Mouse (Mus musculus): ENCODE data around the gene Catsper4. TPM values are rescaled to one million over a fixed set of nuclear protein-coding genes. Genes with fewer than 3 reads are reported as not detected.
A peak's percentile ranks its signal among the peaks of the same experiment; 100 is the strongest.

Catsper4 gene
- total and polyA plus RNA-seq, 2 experiments from 2014 or later, result not detected

DNA sequence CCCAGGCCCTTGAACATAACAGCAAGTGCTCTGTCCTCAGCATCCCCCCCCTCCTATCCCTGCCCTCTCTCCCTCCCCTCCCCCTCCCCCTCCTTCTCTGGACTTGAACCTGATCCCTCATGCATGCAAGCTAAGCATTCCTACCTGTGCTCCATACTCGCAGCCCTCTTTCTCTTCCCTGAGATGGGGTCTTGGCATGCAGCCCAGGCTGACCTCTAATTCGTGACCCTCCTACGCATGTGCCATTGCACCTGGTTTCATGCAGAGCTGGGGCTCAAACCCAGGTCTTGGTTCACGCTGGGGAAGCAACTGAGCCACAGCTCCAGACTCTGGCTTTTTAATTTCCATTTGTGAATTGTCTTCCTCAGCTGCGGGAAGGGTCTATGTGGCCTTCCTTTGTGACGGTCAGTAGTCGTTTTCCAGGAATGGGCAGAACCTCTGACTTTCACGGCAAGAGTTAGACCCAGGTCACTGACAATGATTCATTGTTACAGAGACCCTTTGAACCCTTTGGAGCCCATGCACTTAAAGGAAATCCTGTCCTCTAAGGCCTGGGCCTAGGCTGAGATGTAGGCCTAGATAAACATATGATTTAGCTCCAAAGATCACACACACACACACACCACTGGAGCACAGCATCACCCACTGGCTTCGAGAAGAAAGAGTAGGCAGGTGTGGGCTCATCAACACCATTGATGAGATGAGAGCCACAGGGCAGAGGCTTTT, 38.8 kb upstream of the Catsper4 start:
- H3K36me3 ChIP-seq (ENCODE audit: insufficient read depth), result no peaks in the 10 kb centered on the region
- H3K9me3 ChIP-seq (ENCODE audit: low read length), result no peaks in the 10 kb centered on the region
- no peak overlapping the region for H3K4me3 ChIP-seq (ENCODE audit: low read depth, low read length)
- WGBS, result 70% methylated on average over 9 of the region's 9 CpGs
- H3K27ac ChIP-seq (ENCODE audit: low read depth, low read length), result no peak overlapping the region
- no peaks in the 10 kb centered on the region for H3K4me1 ChIP-seq (ENCODE audit: insufficient read depth)
- H3K9ac ChIP-seq, result no peak overlapping the region
- H3K27me3 ChIP-seq (ENCODE audit: insufficient read depth, low read length), result no peaks in the 10 kb centered on the region
- H3K4me2 ChIP-seq (ENCODE audit: low read depth), result no peak overlapping the region
- TF ChIP-seq CTCF (IDR thresholded peaks at IDR 0.05; ENCODE audit: low read depth), result no peak
- DNase-seq (no peak), ATAC-seq (no peak)

GRCm38 (mm10) chr4:134263191-134263590, 36.0 kb upstream of the Catsper4 start:
- no peak overlapping the region for H3K4me2 ChIP-seq (ENCODE audit: low read depth)
- 41% methylated on average over 6 of the region's 6 CpGs for WGBS
- no peaks in the 10 kb centered on the region for H3K36me3 ChIP-seq (ENCODE audit: insufficient read depth)
- H3K9ac ChIP-seq, result no peak overlapping the region
- ATAC-seq, result no peak
- H3K4me1 ChIP-seq (ENCODE audit: insufficient read depth), result no peaks in the 10 kb centered on the region
- no peak overlapping the region for H3K27ac ChIP-seq (ENCODE audit: low read depth, low read length)
- no peaks in the 10 kb centered on the region for H3K9me3 ChIP-seq (ENCODE audit: low read length)
- H3K4me3 ChIP-seq (ENCODE audit: low read depth, low read length), result no peak overlapping the region
- H3K27me3 ChIP-seq (ENCODE audit: insufficient read depth, low read length), result no peaks in the 10 kb centered on the region
- no peak for DNase-seq
- peak; percentile 66 for TF ChIP-seq CTCF (IDR thresholded peaks at IDR 0.05; ENCODE audit: low read depth)

- no peak for ATAC-seq
- WGBS, result 61% methylated on average over 11 of the region's 11 CpGs
These were observed 31.2 kb upstream of the Catsper4 start for GRCm38 (mm10) chr4:134258354-134258753.

GRCm38 (mm10) chr4:134257198-134258009, 30.2 kb upstream of the Catsper4 start:
- Histone ChIP-seq H3K4me1 (ENCODE audit: insufficient read depth) (no peaks in the 10 kb centered on the region), H3K9ac (no peak overlapping the region), H3K36me3 (ENCODE audit: insufficient read depth) (no peaks in the 10 kb centered on the region), H3K4me3 (ENCODE audit: low read depth, low read length) (no peak overlapping the region), H3K27me3 (ENCODE audit: insufficient read depth, low read length) (peaks cover 18% of the 10 kb centered on the region), H3K27ac (ENCODE audit: low read depth, low read length) (no peak overlapping the region), H3K9me3 (ENCODE audit: low read length) (no peaks in the 10 kb centered on the region), H3K4me2 (ENCODE audit: low read depth) (no peak overlapping the region)
- no peak for TF ChIP-seq CTCF (IDR thresholded peaks at IDR 0.05; ENCODE audit: low read depth)
- DNase-seq (no peak), ATAC-seq (no peak)
- 19% methylated on average over 11 of the region's 11 CpGs for WGBS

More at GRCm38 (mm10) chr4:134258354-134258753, 31.2 kb upstream of the Catsper4 start:
- H3K4me1 ChIP-seq (ENCODE audit: insufficient read depth), result no peaks in the 10 kb centered on the region
- no peak overlapping the region for H3K4me3 ChIP-seq (ENCODE audit: low read depth, low read length)
- H3K27me3 ChIP-seq (ENCODE audit: insufficient read depth, low read length), result peaks cover 9% of the 10 kb centered on the region
- no peaks in the 10 kb centered on the region for H3K9me3 ChIP-seq (ENCODE audit: low read length)
- no peak overlapping the region for H3K4me2 ChIP-seq (ENCODE audit: low read depth)
- H3K9ac ChIP-seq, result no peak overlapping the region
- DNase-seq, result no peak
- TF ChIP-seq CTCF (IDR thresholded peaks at IDR 0.05; ENCODE audit: low read depth), result no peak
- H3K27ac ChIP-seq (ENCODE audit: low read depth, low read length), result no peak overlapping the region
- H3K36me3 ChIP-seq (ENCODE audit: insufficient read depth), result no peaks in the 10 kb centered on the region

DNA sequence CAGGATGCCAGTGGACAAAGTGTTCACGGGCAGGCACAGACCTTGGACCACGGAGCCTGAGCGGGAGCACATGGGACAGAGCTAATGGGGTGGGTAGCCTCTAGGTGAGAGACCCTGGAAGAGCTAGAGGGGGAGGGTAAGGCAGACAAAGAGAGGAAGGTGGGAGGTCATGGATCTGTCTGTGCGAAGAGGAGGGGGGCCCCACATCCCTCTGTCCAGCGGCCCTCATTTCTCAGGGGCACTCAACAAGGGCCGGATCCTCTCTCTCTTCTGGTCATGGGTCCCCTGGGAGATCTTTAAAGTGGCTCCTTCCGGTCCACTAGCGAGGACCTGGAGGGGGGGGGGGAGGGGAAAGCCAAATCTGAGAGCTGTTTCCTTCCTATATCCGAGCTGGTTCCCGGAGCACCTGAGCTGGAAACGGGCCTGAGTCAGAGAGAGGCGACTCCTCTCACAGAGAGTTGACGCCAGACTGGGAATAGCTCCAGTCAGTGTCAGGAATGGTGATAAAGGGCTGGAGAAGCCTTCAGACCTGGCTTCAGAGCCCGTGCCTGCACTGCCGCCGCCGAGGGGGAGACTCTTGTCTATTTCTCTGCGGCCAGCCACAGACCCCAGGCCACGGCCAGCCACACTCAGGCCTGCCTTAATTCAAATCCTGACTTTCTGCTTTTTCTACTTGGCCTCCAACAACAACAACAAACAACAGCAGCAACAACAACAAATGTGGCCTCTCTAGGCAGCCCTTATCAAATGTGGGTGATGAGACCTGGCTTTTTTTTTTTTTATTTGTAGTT, 29.4 kb upstream of the Catsper4 start:
- H3K27me3 ChIP-seq (ENCODE audit: insufficient read depth, low read length), result peaks cover 22% of the 10 kb centered on the region
- no peaks in the 10 kb centered on the region for H3K36me3 ChIP-seq (ENCODE audit: insufficient read depth)
- DNase-seq, result no peak
- 0 out of 2 replicates have a peak, but pooled peaks cover 4% of the 10 kb centered on the region for H3K4me1 ChIP-seq (ENCODE audit: insufficient read depth)
- H3K9ac ChIP-seq, result no peak overlapping the region
- no peak for ATAC-seq
- H3K9me3 ChIP-seq (ENCODE audit: low read length), result no peaks in the 10 kb centered on the region
- no peak overlapping the region for H3K4me2 ChIP-seq (ENCODE audit: low read depth)
- no peak for TF ChIP-seq CTCF (IDR thresholded peaks at IDR 0.05; ENCODE audit: low read depth)
- H3K27ac ChIP-seq (ENCODE audit: low read depth, low read length), result no peak overlapping the region
- 21% methylated on average over 19 of the region's 19 CpGs for WGBS
- no peak overlapping the region for H3K4me3 ChIP-seq (ENCODE audit: low read depth, low read length)

DNA sequence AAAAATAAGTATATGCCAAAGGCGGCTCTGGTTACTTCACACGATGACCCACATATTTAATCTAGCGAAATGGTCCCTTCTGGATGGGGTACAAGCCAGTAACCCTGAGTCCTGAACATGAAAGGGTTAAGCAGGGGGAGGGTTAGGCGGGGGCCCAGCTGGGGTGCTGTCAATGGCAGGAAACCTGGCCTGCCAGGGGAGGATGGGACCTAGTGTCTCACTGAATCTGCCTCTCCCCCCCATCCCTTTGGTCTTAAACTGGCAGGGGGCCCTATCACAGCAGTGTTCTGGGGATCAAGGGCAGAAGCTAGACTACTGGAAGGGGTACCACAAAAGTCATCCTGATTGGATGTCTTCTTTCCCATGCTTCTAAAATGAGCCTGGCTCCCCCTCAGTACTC, 28.7 kb upstream of the Catsper4 start:
- ATAC-seq, result no peak
- no peak for TF ChIP-seq CTCF (IDR thresholded peaks at IDR 0.05; ENCODE audit: low read depth)
- WGBS, result 30% methylated on average over 4 of the region's 4 CpGs
- Histone ChIP-seq H3K9me3 (ENCODE audit: low read length) (no peaks in the 10 kb centered on the region), H3K4me2 (ENCODE audit: low read depth) (no peak overlapping the region), H3K9ac (no peak overlapping the region), H3K4me3 (ENCODE audit: low read depth, low read length) (no peak overlapping the region), H3K27ac (ENCODE audit: low read depth, low read length) (no peak overlapping the region), H3K4me1 (ENCODE audit: insufficient read depth) (0 out of 2 replicates have a peak, but pooled peaks cover 4% of the 10 kb centered on the region), H3K27me3 (ENCODE audit: insufficient read depth, low read length) (peaks cover 22% of the 10 kb centered on the region), H3K36me3 (ENCODE audit: insufficient read depth) (no peaks in the 10 kb centered on the region)
- no peak for DNase-seq

Measured in forebrain, postnatal 0 days (tissue).